Mouse (Mus musculus): Measurements from ENCODE around the gene Fndc8. TPM values are rescaled to one million over a fixed set of nuclear protein-coding genes. Genes with fewer than 3 reads are reported as not detected.

Gene Fndc8
- polyA plus RNA-seq, 1 experiment from 2014 or later, result 0.55 TPM

- H3K27me3 ChIP-seq (ENCODE audit: insufficient read depth, low read length), result no peaks in the 10 kb centered on the region
- no peaks in the 10 kb centered on the region for H3K9me3 ChIP-seq (replicated peaks; ENCODE audit: low read length)
- H3K27ac ChIP-seq, result peak overlapping the region; percentile 20
- peak overlapping the region; percentile 2; the same call in 1 of the 2 replicates for H3K4me2 ChIP-seq (ENCODE audit: low read length)
- ATAC-seq (replicated peaks; ENCODE audit: low FRiP score, low read depth), result no peak
- H3K4me3 ChIP-seq (replicated peaks; ENCODE audit: low read depth, low read length), result no peak overlapping the region
- no peak for TF ChIP-seq CTCF (IDR thresholded peaks at IDR 0.05; ENCODE audit: low read depth)
- H3K9ac ChIP-seq (ENCODE audit: low read depth, low read length), result no peak overlapping the region
- DNase-seq (ENCODE audit: low spot score), result no peak
- 40% methylated on average over 5 of the region's 5 CpGs for WGBS
- H3K4me1 ChIP-seq (replicated peaks; ENCODE audit: insufficient read depth, low read length), result peaks cover 33% of the 10 kb centered on the region
- no peaks in the 10 kb centered on the region for H3K36me3 ChIP-seq (ENCODE audit: insufficient read depth, low read length)
Measured at GRCm38 (mm10) chr11:82850259-82850658, 41.7 kb upstream of the Fndc8 start.

- Histone ChIP-seq H3K4me1 (replicated peaks; ENCODE audit: insufficient read depth, low read length) (peaks cover 18% of the 10 kb centered on the region), H3K9ac (ENCODE audit: low read depth, low read length) (no peak overlapping the region), H3K9me3 (replicated peaks; ENCODE audit: low read length) (no peaks in the 10 kb centered on the region), H3K4me2 (ENCODE audit: low read length) (no peak overlapping the region), H3K4me3 (replicated peaks; ENCODE audit: low read depth, low read length) (no peak overlapping the region), H3K27me3 (ENCODE audit: insufficient read depth, low read length) (no peaks in the 10 kb centered on the region), H3K27ac (no peak overlapping the region), H3K36me3 (ENCODE audit: insufficient read depth, low read length) (no peaks in the 10 kb centered on the region)
- DNase-seq (ENCODE audit: low spot score), result no peak
- 73% methylated on average over 11 of the region's 11 CpGs for WGBS
- no peak for TF ChIP-seq CTCF (IDR thresholded peaks at IDR 0.05; ENCODE audit: low read depth)
- ATAC-seq (replicated peaks; ENCODE audit: low FRiP score, low read depth), result no peak
Measured at GRCm38 (mm10) chr11:82852115-82852514, 39.8 kb upstream of the Fndc8 start.

DNA sequence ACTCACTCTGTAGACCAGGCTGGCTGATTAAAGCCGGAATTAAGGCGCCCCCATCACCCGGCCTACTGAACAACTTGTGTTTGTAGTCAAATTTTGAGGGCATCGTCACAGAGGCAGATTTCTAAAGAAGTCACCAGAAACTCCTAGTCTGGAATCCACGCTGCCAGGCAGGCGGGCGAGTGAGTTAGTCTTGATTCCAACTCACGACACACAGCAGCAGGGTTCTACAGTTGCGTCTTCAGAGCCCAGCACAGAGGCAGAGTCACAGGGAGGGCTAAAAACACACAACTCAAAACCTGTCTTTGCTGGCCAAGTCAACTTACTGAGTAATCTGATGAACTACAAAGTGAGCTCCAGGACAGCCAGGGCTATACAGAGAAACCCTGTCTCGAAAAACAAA, 39.4 kb upstream of the Fndc8 start:
- Histone ChIP-seq H3K4me1 (replicated peaks; ENCODE audit: insufficient read depth, low read length) (peaks cover 14% of the 10 kb centered on the region; the same call in 1 of the 2 replicates), H3K9ac (ENCODE audit: low read depth, low read length) (no peak overlapping the region), H3K9me3 (replicated peaks; ENCODE audit: low read length) (no peaks in the 10 kb centered on the region), H3K4me3 (replicated peaks; ENCODE audit: low read depth, low read length) (no peak overlapping the region), H3K36me3 (ENCODE audit: insufficient read depth, low read length) (no peaks in the 10 kb centered on the region), H3K27ac (no peak overlapping the region), H3K27me3 (ENCODE audit: insufficient read depth, low read length) (no peaks in the 10 kb centered on the region), H3K4me2 (ENCODE audit: low read length) (no peak overlapping the region)
- TF ChIP-seq CTCF (IDR thresholded peaks at IDR 0.05; ENCODE audit: low read depth), result no peak
- no peak for ATAC-seq (replicated peaks; ENCODE audit: low FRiP score, low read depth)
- no peak for DNase-seq (ENCODE audit: low spot score)
- WGBS, result 83% methylated on average over 10 of the region's 10 CpGs

DNA sequence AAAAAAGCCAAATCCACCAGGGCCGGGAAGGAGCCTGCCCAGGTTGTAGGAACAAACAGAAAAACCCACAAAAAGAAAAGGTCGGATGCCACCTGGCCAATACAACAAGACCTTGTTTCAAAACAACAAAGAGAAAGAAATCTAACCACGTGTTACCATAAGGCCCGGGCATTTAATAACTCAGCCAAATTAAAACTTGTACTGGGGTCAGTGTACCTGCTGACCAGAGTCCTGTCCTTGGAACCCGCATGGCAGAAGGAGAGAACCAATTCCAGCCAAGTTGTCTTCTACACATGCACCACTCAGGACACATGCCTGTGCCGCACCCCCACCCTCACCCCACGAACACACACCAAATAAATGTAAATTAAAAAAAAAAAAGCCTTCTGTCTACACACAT, 39.0 kb upstream of the Fndc8 start:
- Histone ChIP-seq H3K9ac (ENCODE audit: low read depth, low read length) (no peak overlapping the region), H3K27me3 (ENCODE audit: insufficient read depth, low read length) (no peaks in the 10 kb centered on the region), H3K4me2 (ENCODE audit: low read length) (no peak overlapping the region), H3K36me3 (ENCODE audit: insufficient read depth, low read length) (no peaks in the 10 kb centered on the region), H3K9me3 (replicated peaks; ENCODE audit: low read length) (no peaks in the 10 kb centered on the region), H3K27ac (no peak overlapping the region), H3K4me3 (replicated peaks; ENCODE audit: low read depth, low read length) (no peak overlapping the region), H3K4me1 (replicated peaks; ENCODE audit: insufficient read depth, low read length) (peaks cover 9% of the 10 kb centered on the region; the same call in 1 of the 2 replicates)
- WGBS, result 85% methylated on average over 7 of the region's 7 CpGs
- DNase-seq (ENCODE audit: low spot score) (no peak), ATAC-seq (replicated peaks; ENCODE audit: low FRiP score, low read depth) (no peak)
- TF ChIP-seq CTCF (IDR thresholded peaks at IDR 0.05; ENCODE audit: low read depth), result no peak

- WGBS, result 81% methylated on average over 6 of the region's 6 CpGs
- no peak overlapping the region for H3K4me2 ChIP-seq (ENCODE audit: low read length)
- no peaks in the 10 kb centered on the region for H3K27me3 ChIP-seq (ENCODE audit: insufficient read depth, low read length)
- H3K36me3 ChIP-seq (ENCODE audit: insufficient read depth, low read length), result no peaks in the 10 kb centered on the region
- no peak for DNase-seq (ENCODE audit: low spot score)
- ATAC-seq (replicated peaks; ENCODE audit: low FRiP score, low read depth), result no peak
- peaks cover 9% of the 10 kb centered on the region; the same call in 1 of the 2 replicates for H3K4me1 ChIP-seq (replicated peaks; ENCODE audit: insufficient read depth, low read length)
- H3K4me3 ChIP-seq (replicated peaks; ENCODE audit: low read depth, low read length), result no peak overlapping the region
- no peaks in the 10 kb centered on the region for H3K9me3 ChIP-seq (replicated peaks; ENCODE audit: low read length)
- no peak overlapping the region for H3K9ac ChIP-seq (ENCODE audit: low read depth, low read length)
- no peak overlapping the region for H3K27ac ChIP-seq
- TF ChIP-seq CTCF (IDR thresholded peaks at IDR 0.05; ENCODE audit: low read depth), result no peak
Measured at GRCm38 (mm10) chr11:82854111-82854510, 37.8 kb upstream of the Fndc8 start.

GRCm38 (mm10) chr11:82855327-82855973, 36.5 kb upstream of the Fndc8 start:
- TF ChIP-seq CTCF (IDR thresholded peaks at IDR 0.05; ENCODE audit: low read depth), result no peak
- Histone ChIP-seq H3K4me2 (ENCODE audit: low read length) (no peak overlapping the region), H3K27me3 (ENCODE audit: insufficient read depth, low read length) (no peaks in the 10 kb centered on the region), H3K27ac (no peak overlapping the region), H3K4me1 (replicated peaks; ENCODE audit: insufficient read depth, low read length) (peaks cover 2% of the 10 kb centered on the region; the same call in 1 of the 2 replicates), H3K4me3 (replicated peaks; ENCODE audit: low read depth, low read length) (no peak overlapping the region), H3K9me3 (replicated peaks; ENCODE audit: low read length) (no peaks in the 10 kb centered on the region), H3K9ac (ENCODE audit: low read depth, low read length) (no peak overlapping the region), H3K36me3 (ENCODE audit: insufficient read depth, low read length) (no peaks in the 10 kb centered on the region)
- WGBS, result 77% methylated on average over 9 of the region's 9 CpGs
- no peak for DNase-seq (ENCODE audit: low spot score)
- ATAC-seq (replicated peaks; ENCODE audit: low FRiP score, low read depth), result no peak; the same call in 1 of the 2 replicates

DNA sequence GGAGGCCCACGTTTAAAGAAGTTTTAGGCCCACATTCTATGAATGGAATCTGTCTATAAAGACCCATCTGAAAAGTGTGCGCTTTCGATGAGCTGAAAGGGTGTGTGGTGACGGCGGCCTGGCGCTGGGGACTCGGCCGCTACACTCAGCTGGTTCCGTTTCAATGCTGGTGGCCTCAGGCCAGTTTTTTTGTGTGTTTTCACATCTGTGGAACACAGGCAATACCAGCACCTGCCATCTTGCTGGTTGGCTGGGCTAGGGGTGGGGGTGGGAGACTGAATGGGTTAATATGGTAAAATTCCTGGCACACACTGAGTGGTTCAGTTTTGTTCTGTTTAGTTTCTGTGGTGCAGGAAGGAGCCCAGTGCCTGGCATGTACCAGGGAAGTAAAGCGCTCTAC, 35.9 kb upstream of the Fndc8 start:
- 67% methylated on average over 10 of the region's 10 CpGs for WGBS

More for the DNA sequence above, 35.9 kb upstream of the Fndc8 start:
- H3K4me1 ChIP-seq (replicated peaks; ENCODE audit: insufficient read depth, low read length), result no peaks in the 10 kb centered on the region
- no peak for TF ChIP-seq CTCF (IDR thresholded peaks at IDR 0.05; ENCODE audit: low read depth)
- no peaks in the 10 kb centered on the region for H3K9me3 ChIP-seq (replicated peaks; ENCODE audit: low read length)
- no peak overlapping the region for H3K4me3 ChIP-seq (replicated peaks; ENCODE audit: low read depth, low read length)
- no peaks in the 10 kb centered on the region for H3K36me3 ChIP-seq (ENCODE audit: insufficient read depth, low read length)
- H3K4me2 ChIP-seq (ENCODE audit: low read length), result no peak overlapping the region
- no peak overlapping the region for H3K27ac ChIP-seq
- no peak overlapping the region for H3K9ac ChIP-seq (ENCODE audit: low read depth, low read length)
- no peaks in the 10 kb centered on the region for H3K27me3 ChIP-seq (ENCODE audit: insufficient read depth, low read length)
- ATAC-seq (replicated peaks; ENCODE audit: low FRiP score, low read depth), result no peak
- DNase-seq (ENCODE audit: low spot score), result no peak
